Mouse (Mus musculus): Measurements from ENCODE around the gene Shf.

Shf gene

GRCm38 (mm10) chr2:122301921-122302573 lies 66.9 kb downstream of the Shf start:
- no peak for DNase-seq (ENCODE audit: low spot score)

DNA sequence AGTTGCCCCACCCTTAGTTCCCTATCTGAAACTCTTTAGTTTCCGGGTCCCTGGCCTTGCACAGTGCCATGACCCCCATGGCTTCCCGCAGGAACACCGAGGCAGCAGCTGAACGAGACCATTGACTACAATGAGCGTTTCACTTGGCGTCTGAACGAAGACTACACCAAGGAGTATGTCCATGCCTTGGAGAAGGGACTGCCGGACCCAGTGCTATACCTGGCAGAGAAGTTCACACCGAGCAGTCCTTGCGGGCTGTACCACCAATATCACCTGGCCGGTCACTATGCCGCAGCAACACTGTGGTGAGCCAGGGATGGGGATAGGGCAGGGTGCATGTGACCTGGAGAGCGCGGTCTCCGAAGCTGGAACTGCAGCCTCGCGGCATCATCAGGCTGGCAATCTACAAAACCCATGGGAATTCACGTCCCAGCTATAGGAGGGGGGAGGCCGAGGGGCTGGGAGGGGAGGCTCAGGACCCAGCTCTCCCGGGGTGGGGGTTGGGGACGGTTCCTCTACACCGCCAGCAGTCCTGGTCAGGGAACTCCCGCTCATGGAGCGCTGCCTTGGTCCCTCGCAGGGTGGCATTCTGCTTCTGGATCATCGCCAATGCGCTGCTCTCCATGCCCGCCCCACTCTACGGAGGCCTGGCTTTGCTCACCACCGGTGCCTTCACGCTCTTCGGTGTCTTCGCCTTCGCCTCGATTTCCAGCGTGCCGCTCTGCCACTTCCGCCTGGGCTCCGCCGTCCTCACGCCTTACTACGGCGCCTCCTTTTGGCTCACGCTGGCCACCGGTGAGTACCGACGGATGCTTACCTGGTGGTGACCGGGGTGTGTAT lies 67.7 kb downstream of the Shf start:
- no peak for DNase-seq (ENCODE audit: low spot score)

GRCm38 (mm10) chr2:122300656-122301020 lies 68.3 kb downstream of the Shf start:
- no peak for DNase-seq (ENCODE audit: low spot score)

- no peak for DNase-seq (ENCODE audit: low spot score)
Measured at GRCm38 (mm10) chr2:122299911-122300655, 68.9 kb downstream of the Shf start.

Measured in ovary, postnatal 10 days (tissue).